Mouse (Mus musculus): Measurements from ENCODE around the gene Nav2. TPM values are rescaled to one million over a fixed set of nuclear protein-coding genes. Genes with fewer than 3 reads are reported as not detected.
A peak's percentile ranks its signal among the peaks of the same experiment; 100 is the strongest.

Nav2 gene
- polyA plus RNA-seq, 1 experiment from 2014 or later = 34.2 TPM

DNA sequence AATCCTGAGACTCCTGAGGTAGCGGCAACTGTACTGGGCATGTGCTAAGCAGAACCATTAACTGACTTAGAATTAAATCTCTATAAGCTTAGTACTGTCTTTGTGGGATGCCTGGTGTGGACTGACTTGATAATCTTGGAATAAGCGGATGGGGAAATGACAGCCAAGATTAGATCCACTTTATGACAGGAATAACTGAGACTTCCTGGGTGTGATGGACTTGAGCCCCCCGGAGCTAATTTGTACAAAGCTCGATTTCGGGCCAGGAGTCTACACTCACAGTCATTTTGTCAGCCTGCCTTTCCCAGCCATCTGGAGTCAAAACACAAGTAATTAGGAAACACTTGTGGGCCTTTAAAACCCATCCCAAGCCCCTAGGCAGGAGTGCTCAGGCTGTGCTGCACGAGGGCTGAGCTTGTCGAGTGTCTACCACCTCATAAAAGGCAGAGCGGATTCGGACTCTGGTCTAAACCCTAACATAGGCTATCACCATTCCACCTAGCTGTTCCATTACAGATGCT lies 359.9 kb downstream of the Nav2 start:
- 83% methylated on average over 9 of the region's 9 CpGs for WGBS
- peak overlapping the region; percentile 19; the same call in 1 of the 2 replicates for H3K4me2 ChIP-seq (ENCODE audit: low read depth, low read length)
- no peak for ATAC-seq (replicated peaks; ENCODE audit: extremely low read depth, insufficient read depth, low FRiP score)
- no peaks in the 10 kb centered on the region for H3K9me3 ChIP-seq (replicated peaks; ENCODE audit: control insufficient read depth, low read length)
- H3K36me3 ChIP-seq (ENCODE audit: control insufficient read depth, insufficient read depth) = no peaks in the 10 kb centered on the region
- no peaks in the 10 kb centered on the region for H3K27me3 ChIP-seq (ENCODE audit: control insufficient read depth, insufficient read depth, low read length)
- H3K27ac ChIP-seq (ENCODE audit: low read length) = peak overlapping the region; percentile 94
- peak overlapping the region; percentile 0; the same call in 1 of the 2 replicates for H3K9ac ChIP-seq (ENCODE audit: low read length)
- no peak overlapping the region for H3K4me3 ChIP-seq (ENCODE audit: low read length)
- peaks cover 39% of the 10 kb centered on the region for H3K4me1 ChIP-seq (ENCODE audit: control insufficient read depth, insufficient read depth, low read length)

- no peaks in the 10 kb centered on the region for H3K27me3 ChIP-seq (ENCODE audit: control insufficient read depth, insufficient read depth, low read length)
- H3K4me1 ChIP-seq (ENCODE audit: control insufficient read depth, insufficient read depth, low read length) = peaks cover 41% of the 10 kb centered on the region
- H3K36me3 ChIP-seq (ENCODE audit: control insufficient read depth, insufficient read depth) = no peaks in the 10 kb centered on the region
- H3K27ac ChIP-seq (ENCODE audit: low read length) = no peak overlapping the region
- WGBS = 81% methylated on average over 11 of the region's 11 CpGs
- no peak overlapping the region for H3K4me3 ChIP-seq (ENCODE audit: low read length)
- H3K9ac ChIP-seq (ENCODE audit: low read length) = no peak overlapping the region
- no peaks in the 10 kb centered on the region for H3K9me3 ChIP-seq (replicated peaks; ENCODE audit: control insufficient read depth, low read length)
- H3K4me2 ChIP-seq (ENCODE audit: low read depth, low read length) = no peak overlapping the region
- ATAC-seq (replicated peaks; ENCODE audit: extremely low read depth, insufficient read depth, low FRiP score) = no peak
These were observed 362.3 kb downstream of the Nav2 start for GRCm38 (mm10) chr7:49270855-49271254.

GRCm38 (mm10) chr7:49272445-49273439 lies 364.2 kb downstream of the Nav2 start:
- Histone ChIP-seq H3K36me3 (ENCODE audit: control insufficient read depth, insufficient read depth) (no peaks in the 10 kb centered on the region), H3K27me3 (ENCODE audit: control insufficient read depth, insufficient read depth, low read length) (no peaks in the 10 kb centered on the region), H3K9me3 (replicated peaks; ENCODE audit: control insufficient read depth, low read length) (no peaks in the 10 kb centered on the region), H3K4me2 (ENCODE audit: low read depth, low read length) (no peak overlapping the region), H3K27ac (ENCODE audit: low read length) (no peak overlapping the region), H3K4me1 (ENCODE audit: control insufficient read depth, insufficient read depth, low read length) (peaks cover 28% of the 10 kb centered on the region), H3K4me3 (ENCODE audit: low read length) (no peak overlapping the region), H3K9ac (ENCODE audit: low read length) (no peak overlapping the region)
- 23% methylated on average over 16 of the region's 16 CpGs for WGBS
- 0 out of 2 replicates have a peak, but pooled peaks have one; percentile 11 for ATAC-seq (replicated peaks; ENCODE audit: extremely low read depth, insufficient read depth, low FRiP score)

GRCm38 (mm10) chr7:49273907-49274656 lies 365.6 kb downstream of the Nav2 start:
- ATAC-seq (replicated peaks; ENCODE audit: extremely low read depth, insufficient read depth, low FRiP score) = no peak
- H3K9ac ChIP-seq (ENCODE audit: low read length) = no peak overlapping the region
- no peak overlapping the region for H3K27ac ChIP-seq (ENCODE audit: low read length)
- no peak overlapping the region for H3K4me3 ChIP-seq (ENCODE audit: low read length)
- 83% methylated on average over 13 of the region's 13 CpGs for WGBS
- no peak overlapping the region for H3K4me2 ChIP-seq (ENCODE audit: low read depth, low read length)
- H3K4me1 ChIP-seq (ENCODE audit: control insufficient read depth, insufficient read depth, low read length) = peaks cover 20% of the 10 kb centered on the region
- no peaks in the 10 kb centered on the region for H3K36me3 ChIP-seq (ENCODE audit: control insufficient read depth, insufficient read depth)
- no peaks in the 10 kb centered on the region for H3K9me3 ChIP-seq (replicated peaks; ENCODE audit: control insufficient read depth, low read length)
- no peaks in the 10 kb centered on the region for H3K27me3 ChIP-seq (ENCODE audit: control insufficient read depth, insufficient read depth, low read length)

- H3K36me3 ChIP-seq (ENCODE audit: control insufficient read depth, insufficient read depth) = no peaks in the 10 kb centered on the region
- no peak for ATAC-seq (replicated peaks; ENCODE audit: extremely low read depth, insufficient read depth, low FRiP score)
- H3K4me2 ChIP-seq (ENCODE audit: low read depth, low read length) = no peak overlapping the region
- H3K27ac ChIP-seq (ENCODE audit: low read length) = no peak overlapping the region
- H3K27me3 ChIP-seq (ENCODE audit: control insufficient read depth, insufficient read depth, low read length) = no peaks in the 10 kb centered on the region
- H3K9me3 ChIP-seq (replicated peaks; ENCODE audit: control insufficient read depth, low read length) = no peaks in the 10 kb centered on the region
- no peak overlapping the region for H3K9ac ChIP-seq (ENCODE audit: low read length)
- no peak overlapping the region for H3K4me3 ChIP-seq (ENCODE audit: low read length)
- peaks cover 17% of the 10 kb centered on the region for H3K4me1 ChIP-seq (ENCODE audit: control insufficient read depth, insufficient read depth, low read length)
- 85% methylated on average over 7 of the region's 8 CpGs for WGBS
These were observed 366.2 kb downstream of the Nav2 start for GRCm38 (mm10) chr7:49274676-49275075.

DNA sequence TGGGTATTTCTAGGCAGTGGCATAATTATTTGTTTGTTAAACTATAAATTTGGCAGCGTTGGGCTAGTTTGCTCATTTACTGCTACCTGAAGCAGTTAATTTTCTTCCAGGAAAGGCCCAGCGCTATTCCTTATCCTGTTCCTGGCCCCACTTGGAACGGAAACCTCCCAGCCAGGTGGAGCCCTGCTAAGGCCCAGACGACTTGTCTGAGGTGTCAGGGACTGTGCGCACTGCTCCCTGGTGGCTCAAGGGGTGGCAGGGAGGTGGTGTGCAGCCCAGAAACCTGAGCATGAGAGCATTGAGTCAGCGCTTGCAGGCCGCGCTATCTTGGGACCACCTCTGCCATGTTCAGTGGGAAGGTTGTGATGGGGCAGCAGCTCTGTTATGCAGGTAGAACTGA lies 367.6 kb downstream of the Nav2 start:
- no peaks in the 10 kb centered on the region for H3K36me3 ChIP-seq (ENCODE audit: control insufficient read depth, insufficient read depth)
- WGBS = 79% methylated on average over 8 of the region's 8 CpGs
- no peak overlapping the region for H3K27ac ChIP-seq (ENCODE audit: low read length)
- no peak overlapping the region for H3K4me2 ChIP-seq (ENCODE audit: low read depth, low read length)
- H3K9ac ChIP-seq (ENCODE audit: low read length) = no peak overlapping the region
- no peak for ATAC-seq (replicated peaks; ENCODE audit: extremely low read depth, insufficient read depth, low FRiP score)
- H3K4me1 ChIP-seq (ENCODE audit: control insufficient read depth, insufficient read depth, low read length) = peaks cover 17% of the 10 kb centered on the region
- no peaks in the 10 kb centered on the region for H3K27me3 ChIP-seq (ENCODE audit: control insufficient read depth, insufficient read depth, low read length)
- no peak overlapping the region for H3K4me3 ChIP-seq (ENCODE audit: low read length)
- no peaks in the 10 kb centered on the region for H3K9me3 ChIP-seq (replicated peaks; ENCODE audit: control insufficient read depth, low read length)

- peak overlapping the region; percentile 26; the same call in 1 of the 2 replicates for H3K9ac ChIP-seq (ENCODE audit: low read length)
- no peaks in the 10 kb centered on the region for H3K27me3 ChIP-seq (ENCODE audit: control insufficient read depth, insufficient read depth, low read length)
- peak overlapping the region; percentile 71 for H3K27ac ChIP-seq (ENCODE audit: low read length)
- ATAC-seq (replicated peaks; ENCODE audit: extremely low read depth, insufficient read depth, low FRiP score) = no peak
- H3K4me1 ChIP-seq (ENCODE audit: control insufficient read depth, insufficient read depth, low read length) = peaks cover 16% of the 10 kb centered on the region
- H3K9me3 ChIP-seq (replicated peaks; ENCODE audit: control insufficient read depth, low read length) = no peaks in the 10 kb centered on the region
- H3K4me2 ChIP-seq (ENCODE audit: low read depth, low read length) = no peak overlapping the region
- 61% methylated on average over 4 of the region's 4 CpGs for WGBS
- H3K36me3 ChIP-seq (ENCODE audit: control insufficient read depth, insufficient read depth) = no peaks in the 10 kb centered on the region
- no peak overlapping the region for H3K4me3 ChIP-seq (ENCODE audit: low read length)
These were observed 369.2 kb downstream of the Nav2 start for GRCm38 (mm10) chr7:49277685-49278084.

DNA sequence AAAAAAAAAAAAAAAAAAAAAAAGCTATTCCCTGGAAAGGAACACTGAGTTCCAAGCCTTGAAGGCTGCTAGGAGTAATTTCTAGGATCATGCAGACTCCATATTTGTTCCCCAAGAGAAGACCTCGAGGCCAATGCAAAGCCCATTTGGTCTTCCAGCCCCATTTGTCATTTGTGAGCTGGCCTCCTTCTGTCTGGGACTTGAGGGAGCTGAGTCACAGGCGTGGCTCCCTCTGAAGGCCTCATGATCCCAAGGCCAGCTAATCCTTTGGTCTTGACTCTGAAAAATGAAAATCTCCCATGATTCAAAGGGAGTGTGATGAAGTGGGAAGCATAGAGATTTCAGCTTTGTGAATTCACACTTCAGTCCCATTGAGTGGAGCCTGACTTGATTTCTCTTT lies 370.0 kb downstream of the Nav2 start:
- no peak overlapping the region for H3K9ac ChIP-seq (ENCODE audit: low read length)
- H3K36me3 ChIP-seq (ENCODE audit: control insufficient read depth, insufficient read depth) = no peaks in the 10 kb centered on the region
- H3K27me3 ChIP-seq (ENCODE audit: control insufficient read depth, insufficient read depth, low read length) = no peaks in the 10 kb centered on the region
- no peak overlapping the region for H3K27ac ChIP-seq (ENCODE audit: low read length)
- H3K9me3 ChIP-seq (replicated peaks; ENCODE audit: control insufficient read depth, low read length) = no peaks in the 10 kb centered on the region
- 64% methylated on average over 2 of the region's 2 CpGs for WGBS
- no peak for ATAC-seq (replicated peaks; ENCODE audit: extremely low read depth, insufficient read depth, low FRiP score)
- H3K4me1 ChIP-seq (ENCODE audit: control insufficient read depth, insufficient read depth, low read length) = peaks cover 12% of the 10 kb centered on the region
- H3K4me3 ChIP-seq (ENCODE audit: low read length) = no peak overlapping the region
- no peak overlapping the region for H3K4me2 ChIP-seq (ENCODE audit: low read depth, low read length)

Data from heart, embryonic 16.5 days (tissue).